Mouse (Mus musculus) MEL-GATA-1-ER (cell line): ENCODE results near the gene Ptprj.
"Not testable (repeated sequence)": the region's sequence is repeated elsewhere in the genome, so short reads cannot be mapped to it uniquely, and the experiment has no call there.

Source experiments
- DNase-seq: peaks from one replicate; pipeline ENCODE4 v3.0.0-alpha.2; 2012; ENCODE audit warnings: low read depth; ENCODE audit errors: extremely low read depth

Gene Ptprj

GRCm38 (mm10) chr2:90577451-90578279 lies 2.8 kb downstream of the Ptprj start:
- no peak for DNase-seq

GRCm38 (mm10) chr2:90576936-90577335 lies 3.5 kb downstream of the Ptprj start:
- no peak for DNase-seq

GRCm38 (mm10) chr2:90576411-90576810 lies 4.0 kb downstream of the Ptprj start:
- DNase-seq: no peak

GRCm38 (mm10) chr2:90575713-90576112 lies 4.7 kb downstream of the Ptprj start:
- DNase-seq: no peak

- peak; percentile 74 for DNase-seq
These were observed 5.3 kb downstream of the Ptprj start for GRCm38 (mm10) chr2:90575116-90575515.

- DNase-seq: no peak
These were observed 5.9 kb downstream of the Ptprj start for GRCm38 (mm10) chr2:90574536-90574935.

- no peak for DNase-seq
These were observed 6.6 kb downstream of the Ptprj start for GRCm38 (mm10) chr2:90573640-90574526.

GRCm38 (mm10) chr2:90572126-90572525 lies 8.3 kb downstream of the Ptprj start:
- DNase-seq: no peak

- DNase-seq: not testable (repeated sequence)
These were observed 9.0 kb downstream of the Ptprj start for GRCm38 (mm10) chr2:90571399-90571798.

- no peak for DNase-seq
These were observed 9.6 kb downstream of the Ptprj start for GRCm38 (mm10) chr2:90570871-90571270.

GRCm38 (mm10) chr2:90570216-90570615 lies 10.2 kb downstream of the Ptprj start:
- DNase-seq: no peak

GRCm38 (mm10) chr2:90568961-90569481 lies 11.4 kb downstream of the Ptprj start:
- DNase-seq: no peak

- DNase-seq: no peak
These were observed 12.4 kb downstream of the Ptprj start for GRCm38 (mm10) chr2:90568091-90568490.

GRCm38 (mm10) chr2:90566773-90567528 lies 13.5 kb downstream of the Ptprj start:
- peak; percentile 46 for DNase-seq

GRCm38 (mm10) chr2:90566046-90566445 lies 14.4 kb downstream of the Ptprj start:
- DNase-seq: peak; percentile 95

- DNase-seq: no peak
These were observed 15.1 kb downstream of the Ptprj start for GRCm38 (mm10) chr2:90565192-90565929.

GRCm38 (mm10) chr2:90564552-90564951 lies 15.9 kb downstream of the Ptprj start:
- DNase-seq: no peak

- DNase-seq: no peak
These were observed 17.3 kb downstream of the Ptprj start for GRCm38 (mm10) chr2:90563171-90563570.

- DNase-seq: peak; percentile 41
These were observed 18.2 kb downstream of the Ptprj start for GRCm38 (mm10) chr2:90562126-90562670.

GRCm38 (mm10) chr2:90560197-90560843 lies 20.1 kb downstream of the Ptprj start:
- DNase-seq: peak; percentile 58
